Comparison of ENCODE assay signal across 13 mouse cellular contexts in genomic region chr9:15037704-15038103, GRCm38 (mm10). TPM values are rescaled to one million over a fixed set of nuclear protein-coding genes. Genes with fewer than 3 reads are reported as not detected.
DNase-seq lines count a peak whose midpoint lies in the region; ATAC-seq and TF ChIP-seq lines count a peak whose summit lies in the region.
"Had no signal": no experiment of that assay in that cellular context is flagged by ENCODE, and none has a peak within 500 bp of the region (broad histone marks: within the 10 kb centered on the region; RNA-seq: fewer than 3 reads in every experiment).

No protein-coding gene starts in this region.

- peaks cover 13% of the 10 kb centered on the region for H3K4me1 ChIP-seq in embryonic facial prominence, embryonic 13.5 days
- peaks cover 12% of the 10 kb centered on the region for H3K4me1 ChIP-seq in embryonic facial prominence, embryonic 10.5 days
- no peaks in the 10 kb centered on the region; the same call in 1 of the 2 replicates for H3K4me1 ChIP-seq in kidney, postnatal 0 days (replicated peaks; ENCODE audit: insufficient read depth, low read length)
- peaks cover 81% of the 10 kb centered on the region for H3K4me1 ChIP-seq in megakaryocyte, embryonic 14.5 days
- peaks cover under 1% of the 10 kb centered on the region for H3K4me1 ChIP-seq in thymus, adult 2 months (replicated peaks; ENCODE audit: control insufficient read depth, insufficient read depth, low read length)
- H3K4me1 ChIP-seq: liver, embryonic 13.5 days had no signal

- TF ChIP-seq POLR2A in thymus, adult 2 months (IDR thresholded peaks at IDR 0.05; ENCODE audit: control insufficient read depth, extremely low read depth, insufficient read depth, low read length, poor library complexity) = no peak

- no peak overlapping the region for H3K9ac ChIP-seq in embryonic facial prominence, embryonic 13.5 days
- H3K9ac ChIP-seq in kidney, postnatal 0 days (ENCODE audit: low read depth, low read length) = no peak overlapping the region
- H3K9ac ChIP-seq: liver, embryonic 13.5 days had no signal

- no peaks in the 10 kb centered on the region for H3K27me3 ChIP-seq in embryonic facial prominence, embryonic 13.5 days
- no peaks in the 10 kb centered on the region for H3K27me3 ChIP-seq in embryonic facial prominence, embryonic 10.5 days (replicated peaks; ENCODE audit: low read depth, poor library complexity, severe bottlenecking)
- H3K27me3 ChIP-seq in kidney, postnatal 0 days (ENCODE audit: insufficient read depth, low read length) = no peaks in the 10 kb centered on the region
- no peaks in the 10 kb centered on the region for H3K27me3 ChIP-seq in megakaryocyte, embryonic 14.5 days (replicated peaks)
- H3K27me3 ChIP-seq in thymus, adult 2 months (ENCODE audit: control insufficient read depth, insufficient read depth, low read length) = no peaks in the 10 kb centered on the region
- H3K27me3 ChIP-seq: liver, embryonic 13.5 days had no signal

- ATAC-seq in embryonic facial prominence, embryonic 13.5 days (ENCODE audit: insufficient number of reproducible peaks, insufficient read depth, low FRiP score, low TSS enrichment, low read depth) = 0 out of 2 replicates have a peak, but pooled peaks have one; percentile 15
- peak; percentile 15; the same call in 1 of the 2 replicates for ATAC-seq in kidney, postnatal 0 days (replicated peaks; ENCODE audit: low FRiP score, low read depth)

- H3K36me3 ChIP-seq in embryonic facial prominence, embryonic 13.5 days = peaks cover 6% of the 10 kb centered on the region; the same call in 1 of the 2 replicates
- H3K36me3 ChIP-seq in embryonic facial prominence, embryonic 10.5 days (replicated peaks) = peaks cover 24% of the 10 kb centered on the region
- H3K36me3 ChIP-seq in kidney, postnatal 0 days (ENCODE audit: insufficient read depth, low read length) = no peaks in the 10 kb centered on the region
- peaks cover 57% of the 10 kb centered on the region for H3K36me3 ChIP-seq in megakaryocyte, embryonic 14.5 days (replicated peaks; ENCODE audit: low read length)
- no peaks in the 10 kb centered on the region for H3K36me3 ChIP-seq in thymus, adult 2 months (ENCODE audit: control insufficient read depth, insufficient read depth, low read length)
- H3K36me3 ChIP-seq: liver, embryonic 13.5 days had no signal

- no peak overlapping the region for H3K4me3 ChIP-seq in embryonic facial prominence, embryonic 13.5 days
- H3K4me3 ChIP-seq in embryonic facial prominence, embryonic 10.5 days = no peak overlapping the region
- no peak overlapping the region for H3K4me3 ChIP-seq in kidney, postnatal 0 days (replicated peaks; ENCODE audit: low read depth, low read length)
- peak overlapping the region; percentile 87 for H3K4me3 ChIP-seq in megakaryocyte, embryonic 14.5 days (replicated peaks)
- H3K4me3 ChIP-seq in thymus, adult 2 months (ENCODE audit: control insufficient read depth, insufficient read depth, low read length) = no peak overlapping the region
- H3K4me3 ChIP-seq: liver, embryonic 13.5 days had no signal

- H3K9me3 ChIP-seq in embryonic facial prominence, embryonic 13.5 days = no peaks in the 10 kb centered on the region
- no peaks in the 10 kb centered on the region for H3K9me3 ChIP-seq in embryonic facial prominence, embryonic 10.5 days
- no peaks in the 10 kb centered on the region for H3K9me3 ChIP-seq in kidney, postnatal 0 days (replicated peaks; ENCODE audit: low read length)
- peaks cover 35% of the 10 kb centered on the region for H3K9me3 ChIP-seq in megakaryocyte, embryonic 14.5 days
- H3K9me3 ChIP-seq: liver, embryonic 13.5 days had no signal

- no peak for DNase-seq in embryonic facial prominence, embryonic 10.5 days (ENCODE audit: low spot score)
- no peak for DNase-seq in kidney, postnatal 0 days (ENCODE audit: low spot score)
- no peak for DNase-seq in kidney, postnatal 10 days
- DNase-seq in ZHBTc4 (ENCODE audit: low read depth, low spot score) = peak; percentile 22
- no peak for DNase-seq in embryo, embryonic 9.5 days (ENCODE audit: extremely low spot score)
- DNase-seq in thymus, adult 2 months = no peak
- DNase-seq: adrenal gland, postnatal 14 days; kidney, postnatal 14 days; liver, embryonic 13.5 days; right cerebral cortex, adult 18-20 months; thymus, postnatal 14 days had no signal

- no peak overlapping the region for H3K27ac ChIP-seq in embryonic facial prominence, embryonic 13.5 days
- H3K27ac ChIP-seq in embryonic facial prominence, embryonic 10.5 days (replicated peaks) = no peak overlapping the region
- H3K27ac ChIP-seq in kidney, postnatal 0 days = no peak overlapping the region
- H3K27ac ChIP-seq in thymus, adult 2 months (ENCODE audit: control insufficient read depth, insufficient read depth, low read length) = no peak overlapping the region
- H3K27ac ChIP-seq: liver, embryonic 13.5 days had no signal

- WGBS in embryonic facial prominence, embryonic 13.5 days = 61% methylated on average over 3 of the region's 3 CpGs
- WGBS in embryonic facial prominence, embryonic 10.5 days = 60% methylated on average over 3 of the region's 3 CpGs
- WGBS in kidney, postnatal 0 days = 52% methylated on average over 3 of the region's 3 CpGs
- WGBS in thymus, adult 2 months = 56% methylated on average over 3 of the region's 3 CpGs

- TF ChIP-seq CTCF in kidney, postnatal 0 days (IDR thresholded peaks at IDR 0.05; ENCODE audit: low read depth) = no peak
- no peak for TF ChIP-seq CTCF in thymus, adult 2 months (IDR thresholded peaks at IDR 0.05; ENCODE audit: borderline replicate concordance, control insufficient read depth, extremely low read depth, insufficient read depth, low read length, poor library complexity)

- H3K4me2 ChIP-seq in embryonic facial prominence, embryonic 13.5 days = no peak overlapping the region
- no peak overlapping the region for H3K4me2 ChIP-seq in kidney, postnatal 0 days (ENCODE audit: low read length)
- H3K4me2 ChIP-seq: liver, embryonic 13.5 days had no signal

RNA-seq across cellular contexts. Expression of gene Panx1, which starts 7.6 kb away (rescaled TPM):
- 49.5 and 52.7 TPM in 2 replicates for polyA plus RNA-seq in embryonic facial prominence, embryonic 13.5 days (2015; fragmentation: Nextera tagmentation; extraction: Ambion mirVana)
- polyA plus RNA-seq in embryonic facial prominence, embryonic 10.5 days (2016; fragmentation: Nextera tagmentation; extraction: Ambion mirVana) = 68.7 and 70.9 TPM in 2 replicates
- 29.9 and 37.3 TPM in 2 replicates for polyA plus RNA-seq in kidney, postnatal 0 days (2015; fragmentation: Nextera tagmentation; extraction: Ambion mirVana)
- 13.0 and 18.4 TPM in 2 replicates for polyA plus RNA-seq in megakaryocyte, embryonic 14.5 days (2012; ENCODE audit: insufficient read depth, low replicate concordance)
- polyA plus RNA-seq in thymus, adult 2 months (2012; rRNA removed) = 145 and 155 TPM in 2 replicates
